Mouse (Mus musculus): ENCODE measurements around the gene Coq10a. TPM values are rescaled to one million over a fixed set of nuclear protein-coding genes. Genes with fewer than 3 reads are reported as not detected.

Gene Coq10a
- polyA plus RNA-seq, 2 experiments = 4.7 to 7.7 TPM

DNA sequence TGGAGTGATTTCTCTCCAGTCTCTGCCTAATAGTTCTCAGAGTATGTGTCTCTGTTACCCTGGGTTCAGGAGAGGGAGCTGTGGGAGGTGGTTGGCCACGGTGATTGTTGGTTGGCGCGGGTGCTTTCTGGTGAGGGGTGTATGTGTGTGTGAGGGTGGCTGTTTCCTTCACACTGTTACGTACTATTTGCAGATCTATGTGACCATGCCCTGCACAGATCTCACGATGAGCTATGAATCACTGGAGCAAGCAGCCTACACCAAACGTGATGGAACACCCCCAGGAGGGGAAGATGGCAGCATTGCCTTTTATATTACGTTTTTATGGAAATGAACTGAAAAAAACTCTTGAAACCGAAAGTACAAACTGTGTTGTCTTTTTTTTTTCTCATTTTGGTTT, 42.0 kb downstream of the Coq10a start:
- H3K27me3 ChIP-seq (ENCODE audit: control insufficient read depth, insufficient read depth, low read length) = no peaks in the 10 kb centered on the region
- no peak overlapping the region for H3K27ac ChIP-seq
- DNase-seq (ENCODE audit: low read depth in 3 of 3, low spot score in 3 of 3) (no peak), ATAC-seq (ENCODE audit: insufficient read depth) (no peak)
- no peak overlapping the region for H3K9ac ChIP-seq (replicated peaks)
- H3K9me3 ChIP-seq (ENCODE audit: control insufficient read depth, low read length) = no peaks in the 10 kb centered on the region
- 84% methylated on average over 8 of the region's 8 CpGs for WGBS (ENCODE audit: insufficient replicate concordance)
- TF ChIP-seq EP300 (IDR thresholded peaks at IDR 0.05; ENCODE audit: low read depth) = no peak
- TF ChIP-seq CTCF (IDR thresholded peaks at IDR 0.05; ENCODE audit: low read depth) = no peak
- peaks cover 13% of the 10 kb centered on the region; the same call in 1 of the 2 replicates for H3K36me3 ChIP-seq (replicated peaks; ENCODE audit: control insufficient read depth, insufficient read depth, low read depth)
- no peak overlapping the region for H3K4me3 ChIP-seq (ENCODE audit: insufficient read depth in 1 of 2, low read depth in 2 of 2, low read length in 2 of 2)
- no peak overlapping the region for H3K4me2 ChIP-seq (ENCODE audit: low read depth)
- H3K4me1 ChIP-seq (replicated peaks; ENCODE audit: control insufficient read depth in 2 of 2, insufficient read depth in 2 of 2, low read length in 1 of 2) = peaks cover 5 to 11% of the 10 kb centered on the region in 2 experiments

DNA sequence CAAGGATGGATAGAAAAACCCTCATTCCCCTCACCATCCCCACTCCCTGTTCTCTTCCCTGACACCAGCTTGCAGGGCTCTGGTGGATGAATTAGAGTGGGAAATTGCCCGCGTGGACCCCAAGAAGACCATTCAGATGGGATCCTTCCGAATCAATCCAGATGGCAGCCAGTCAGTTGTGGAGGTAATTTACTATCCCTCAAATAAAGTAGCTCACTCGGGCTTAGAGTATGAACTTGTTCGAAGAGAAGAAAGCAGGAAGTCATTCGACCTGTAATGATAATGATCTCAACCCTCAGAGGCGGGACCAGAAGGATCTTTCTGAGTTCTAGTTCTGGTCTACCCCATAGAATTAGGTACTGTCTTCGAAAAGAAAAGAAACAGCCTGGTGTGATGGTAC, 45.3 kb downstream of the Coq10a start:
- H3K27ac ChIP-seq = no peak overlapping the region
- H3K27me3 ChIP-seq (ENCODE audit: control insufficient read depth, insufficient read depth, low read length) = no peaks in the 10 kb centered on the region
- H3K4me1 ChIP-seq (replicated peaks; ENCODE audit: control insufficient read depth in 2 of 2, insufficient read depth in 2 of 2, low read length in 1 of 2) = peaks cover 5 to 13% of the 10 kb centered on the region in 2 experiments
- peak overlapping the region; percentile 95 for H3K9ac ChIP-seq (replicated peaks)
- 44% methylated on average over 8 of the region's 8 CpGs for WGBS (ENCODE audit: insufficient replicate concordance)
- H3K36me3 ChIP-seq (replicated peaks; ENCODE audit: control insufficient read depth, insufficient read depth, low read depth) = peaks cover 24% of the 10 kb centered on the region
- ATAC-seq (ENCODE audit: insufficient read depth) (no peak), DNase-seq (ENCODE audit: low read depth in 3 of 3, low spot score in 3 of 3) (no peak)
- peak overlapping the region; percentile 92 for H3K4me2 ChIP-seq (ENCODE audit: low read depth)
- peak overlapping the region; percentile 92 to 94 for H3K4me3 ChIP-seq (ENCODE audit: insufficient read depth in 1 of 2, low read depth in 2 of 2, low read length in 2 of 2)
- TF ChIP-seq EP300 (IDR thresholded peaks at IDR 0.05; ENCODE audit: low read depth) (no peak), CTCF (IDR thresholded peaks at IDR 0.05; ENCODE audit: low read depth) (no peak)
- H3K9me3 ChIP-seq (ENCODE audit: control insufficient read depth, low read length) = no peaks in the 10 kb centered on the region

DNA sequence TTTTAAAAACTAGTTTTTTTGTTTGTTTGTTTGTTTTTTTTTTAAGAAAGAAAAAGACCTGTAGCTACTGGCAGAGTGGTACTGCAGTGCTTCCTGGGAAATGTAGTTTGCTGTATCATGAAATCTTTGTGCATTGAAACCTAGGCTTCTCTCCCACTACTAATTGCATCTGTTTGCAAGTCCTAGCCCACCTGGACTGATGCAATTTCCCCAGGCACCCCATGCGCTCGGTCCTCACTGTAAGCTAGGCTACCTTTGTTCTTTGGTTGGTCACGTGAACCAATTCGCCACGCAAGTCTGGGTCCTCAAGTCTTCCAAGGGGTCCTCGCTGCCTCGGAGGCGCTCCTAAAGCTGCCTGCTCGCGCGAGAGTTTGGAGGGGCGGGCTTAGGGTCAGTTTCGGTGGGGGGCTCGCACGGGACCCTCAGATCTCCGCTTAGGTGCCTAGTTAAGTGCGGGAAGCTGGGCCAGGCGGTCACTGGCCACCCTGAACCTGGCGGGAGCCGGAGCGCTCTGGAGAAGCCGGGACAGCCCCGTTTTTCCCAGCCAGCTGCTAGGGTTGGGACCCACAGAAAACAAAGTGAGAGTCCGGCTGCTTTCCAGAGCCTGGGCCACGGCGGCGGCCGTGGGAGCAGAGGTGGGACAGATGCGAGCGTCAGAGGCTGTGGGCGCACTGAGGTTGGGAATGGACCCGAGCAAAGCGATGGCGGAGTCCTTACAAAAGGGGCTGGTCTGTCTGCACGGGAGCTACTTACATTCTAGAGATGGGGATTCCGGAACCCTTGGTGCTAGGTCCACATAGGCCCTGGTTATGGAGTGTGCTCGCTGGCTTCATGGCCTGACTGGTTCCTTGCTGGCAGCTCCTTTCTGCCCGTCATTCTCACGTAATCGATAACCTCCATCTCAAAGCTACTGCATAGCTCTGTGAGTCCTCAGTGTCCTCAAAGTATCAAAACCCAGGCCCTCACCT, 46.4 kb downstream of the Coq10a start, which contains the start of gene Cnpy2:
Gene Cnpy2 (plus strand): TSS at position 319 of the 968 bp plus-strand sequence.
- peak within 1 kb of the TSS; percentile 92 to 94 for H3K4me3 ChIP-seq (ENCODE audit: insufficient read depth in 1 of 2, low read depth in 2 of 2, low read length in 2 of 2)
- H3K9me3 ChIP-seq (ENCODE audit: control insufficient read depth, low read length) = no peaks in the 10 kb centered on the region
- H3K36me3 ChIP-seq (replicated peaks; ENCODE audit: control insufficient read depth, insufficient read depth, low read depth) = peaks cover 31% of the 10 kb centered on the region
- peak within 1 kb of the TSS; percentile 95 for H3K9ac ChIP-seq (replicated peaks)
- peak within 1 kb of the TSS; percentile 79 for H3K27ac ChIP-seq
- ATAC-seq (ENCODE audit: insufficient read depth) = peak; percentile 74
- peaks cover 5 to 13% of the 10 kb centered on the region in 2 experiments for H3K4me1 ChIP-seq (replicated peaks; ENCODE audit: control insufficient read depth in 2 of 2, insufficient read depth in 2 of 2, low read length in 1 of 2)
- WGBS (ENCODE audit: insufficient replicate concordance) = under 1% methylated on average over 40 of the region's 40 CpGs
- DNase-seq (ENCODE audit: low read depth in 3 of 3, low spot score in 3 of 3) = peak in 2 of 3 experiments; percentile 54 to 70
- H3K27me3 ChIP-seq (ENCODE audit: control insufficient read depth, insufficient read depth, low read length) = no peaks in the 10 kb centered on the region
- TF ChIP-seq EP300 (IDR thresholded peaks at IDR 0.05; ENCODE audit: low read depth) = 0 out of 2 replicates have a peak, but pooled peaks have one; percentile 38
- TF ChIP-seq CTCF (IDR thresholded peaks at IDR 0.05; ENCODE audit: low read depth) = no peak
- peak within 1 kb of the TSS; percentile 92 for H3K4me2 ChIP-seq (ENCODE audit: low read depth)

DNA sequence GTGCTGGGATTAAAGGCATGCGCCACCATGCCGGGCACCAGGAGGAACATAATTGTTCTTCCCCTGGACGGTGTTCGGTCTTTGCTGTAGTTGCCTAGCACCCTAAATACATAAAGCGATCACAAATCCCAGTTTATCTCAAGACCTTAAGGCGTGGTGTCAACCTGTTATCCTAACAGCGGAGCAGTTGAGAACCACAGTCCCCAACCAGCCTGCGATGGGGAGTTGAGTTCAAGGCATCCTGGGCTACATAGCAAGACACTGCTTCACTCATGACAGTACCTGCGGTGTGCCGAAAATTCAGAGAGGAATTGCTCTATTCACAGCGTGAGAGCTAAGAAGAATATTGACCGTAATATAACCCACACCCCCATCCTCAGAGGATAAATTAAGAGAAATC, 47.2 kb downstream of the Coq10a start:
- no peak for DNase-seq (ENCODE audit: low read depth in 3 of 3, low spot score in 3 of 3)
- 45% methylated on average over 12 of the region's 12 CpGs for WGBS (ENCODE audit: insufficient replicate concordance)
- ATAC-seq (ENCODE audit: insufficient read depth) = no peak
- peaks cover 5 to 13% of the 10 kb centered on the region in 2 experiments for H3K4me1 ChIP-seq (replicated peaks; ENCODE audit: control insufficient read depth in 2 of 2, insufficient read depth in 2 of 2, low read length in 1 of 2)
- H3K9me3 ChIP-seq (ENCODE audit: control insufficient read depth, low read length) = no peaks in the 10 kb centered on the region
- peak overlapping the region; percentile 37 to 92 for H3K4me3 ChIP-seq (ENCODE audit: insufficient read depth in 1 of 2, low read depth in 2 of 2, low read length in 2 of 2)
- H3K27ac ChIP-seq = peak overlapping the region; percentile 20
- H3K9ac ChIP-seq (replicated peaks) = peak overlapping the region; percentile 95
- peak overlapping the region; percentile 92 for H3K4me2 ChIP-seq (ENCODE audit: low read depth)
- no peak for TF ChIP-seq CTCF (IDR thresholded peaks at IDR 0.05; ENCODE audit: low read depth)
- peaks cover 32% of the 10 kb centered on the region for H3K36me3 ChIP-seq (replicated peaks; ENCODE audit: control insufficient read depth, insufficient read depth, low read depth)
- no peaks in the 10 kb centered on the region for H3K27me3 ChIP-seq (ENCODE audit: control insufficient read depth, insufficient read depth, low read length)

DNA sequence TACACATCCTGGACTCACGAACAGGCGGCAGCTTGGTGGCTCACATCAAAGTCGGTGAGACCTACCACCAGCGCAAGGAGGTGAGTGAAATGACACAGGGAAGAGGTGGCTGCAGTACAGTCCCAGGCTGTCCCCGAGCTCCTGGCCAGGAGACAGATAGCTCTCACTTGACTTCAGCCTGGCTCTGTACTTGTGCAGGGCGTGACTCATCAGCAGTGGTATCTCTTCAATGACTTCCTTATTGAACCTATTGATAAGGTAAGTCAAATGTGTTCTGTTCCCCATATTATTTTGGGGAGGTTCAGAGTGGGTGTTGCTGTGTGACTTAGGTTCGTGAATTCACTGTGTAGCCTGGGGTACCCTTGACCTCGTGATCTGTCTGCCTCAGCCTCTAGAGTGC, 53.2 kb downstream of the Coq10a start:
- ATAC-seq (ENCODE audit: insufficient read depth) (peak; percentile 32; the same call in 1 of the 2 replicates), DNase-seq (ENCODE audit: low read depth in 3 of 3, low spot score in 3 of 3) (no peak)
- Histone ChIP-seq H3K4me3 (ENCODE audit: insufficient read depth in 1 of 2, low read depth in 2 of 2, low read length in 2 of 2) (no peak overlapping the region), H3K9ac (replicated peaks) (no peak overlapping the region), H3K27me3 (ENCODE audit: control insufficient read depth, insufficient read depth, low read length) (no peaks in the 10 kb centered on the region), H3K27ac (no peak overlapping the region), H3K36me3 (replicated peaks; ENCODE audit: control insufficient read depth, insufficient read depth, low read depth) (peaks cover 48% of the 10 kb centered on the region), H3K4me2 (ENCODE audit: low read depth) (no peak overlapping the region), H3K4me1 (replicated peaks; ENCODE audit: control insufficient read depth in 2 of 2, insufficient read depth in 2 of 2, low read length in 1 of 2) (no peaks in the 10 kb centered on the region), H3K9me3 (ENCODE audit: control insufficient read depth, low read length) (no peaks in the 10 kb centered on the region)
- WGBS (ENCODE audit: insufficient replicate concordance) = 67% methylated on average over 8 of the region's 8 CpGs
- TF ChIP-seq EP300 (IDR thresholded peaks at IDR 0.05; ENCODE audit: low read depth) = no peak
- no peak for TF ChIP-seq CTCF (IDR thresholded peaks at IDR 0.05; ENCODE audit: low read depth)

Small RNA genes lying within 50 kb of the gene (microRNA-seq; reads per million reads assigned to microRNA genes)
- gene Gm25361 = not detected
- gene Gm26308 = not detected
- gene Mir6914 = not detected
- gene Mir6915 = not detected

Other genes with a start within 250 kb of the Coq10a start
- 8.0 and 9.5 TPM in 2 replicates for gene Rbms2, start 188.7 kb downstream of the Coq10a start, polyA plus RNA-seq (2012; rRNA removed)
- 4.5 and 6.1 TPM in 2 replicates for gene Rbms2, start 188.7 kb downstream of the Coq10a start, polyA plus RNA-seq (2014; fragmentation: Nextera tagmentation; extraction: Ambion mirVana)
- gene Gls2, start 174.5 kb downstream of the Coq10a start, polyA plus RNA-seq (2012; rRNA removed) = 4.2 and 5.5 TPM in 2 replicates
- 3.7 and 4.4 TPM in 2 replicates for gene Gls2, start 174.5 kb downstream of the Coq10a start, polyA plus RNA-seq (2014; fragmentation: Nextera tagmentation; extraction: Ambion mirVana)
- 12.9 and 14.2 TPM in 2 replicates for gene Spryd4, start 157.2 kb downstream of the Coq10a start, polyA plus RNA-seq (2012; rRNA removed)
- 20.8 and 21.4 TPM in 2 replicates for gene Spryd4, start 157.2 kb downstream of the Coq10a start, polyA plus RNA-seq (2014; fragmentation: Nextera tagmentation; extraction: Ambion mirVana)
- 0.02 TPM in 2 replicates for gene Mip, start 143.2 kb downstream of the Coq10a start, polyA plus RNA-seq (2012; rRNA removed)
- not detected in 2 replicates for gene Mip, start 143.2 kb downstream of the Coq10a start, polyA plus RNA-seq (2014; fragmentation: Nextera tagmentation; extraction: Ambion mirVana)
- gene Timeless, start 136.9 kb downstream of the Coq10a start, polyA plus RNA-seq (2012; rRNA removed) = 8.1 and 12.9 TPM in 2 replicates
- gene Timeless, start 136.9 kb downstream of the Coq10a start, polyA plus RNA-seq (2014; fragmentation: Nextera tagmentation; extraction: Ambion mirVana) = 23.3 and 23.4 TPM in 2 replicates
- 0.73 and 1.1 TPM in 2 replicates for gene Apon, start 114.9 kb downstream of the Coq10a start, polyA plus RNA-seq (2012; rRNA removed)
- 0.52 and 0.58 TPM in 2 replicates for gene Apon, start 114.9 kb downstream of the Coq10a start, polyA plus RNA-seq (2014; fragmentation: Nextera tagmentation; extraction: Ambion mirVana)
- 54.1 and 61.3 TPM in 2 replicates for gene Apof, start 100.3 kb downstream of the Coq10a start, polyA plus RNA-seq (2012; rRNA removed)
- gene Apof, start 100.3 kb downstream of the Coq10a start, polyA plus RNA-seq (2014; fragmentation: Nextera tagmentation; extraction: Ambion mirVana) = 73.7 and 74.1 TPM in 2 replicates
- gene Stat2, start 98.4 kb downstream of the Coq10a start, polyA plus RNA-seq (2012; rRNA removed) = 5.9 and 6.4 TPM in 2 replicates
- gene Stat2, start 98.4 kb downstream of the Coq10a start, polyA plus RNA-seq (2014; fragmentation: Nextera tagmentation; extraction: Ambion mirVana) = 4.2 and 5.4 TPM in 2 replicates
- 0.06 and 0.08 TPM in 2 replicates for gene Il23a, start 70.2 kb downstream of the Coq10a start, polyA plus RNA-seq (2012; rRNA removed)
- gene Il23a, start 70.2 kb downstream of the Coq10a start, polyA plus RNA-seq (2014; fragmentation: Nextera tagmentation; extraction: Ambion mirVana) = not detected in 2 replicates
- 11.5 and 13.3 TPM in 2 replicates for gene Pan2, start 65.7 kb downstream of the Coq10a start, polyA plus RNA-seq (2012; rRNA removed)
- 10.1 and 11.5 TPM in 2 replicates for gene Pan2, start 65.7 kb downstream of the Coq10a start, polyA plus RNA-seq (2014; fragmentation: Nextera tagmentation; extraction: Ambion mirVana)
- 23.8 and 38.8 TPM in 2 replicates for gene Cnpy2, start 46.5 kb downstream of the Coq10a start, polyA plus RNA-seq (2012; rRNA removed)
- 92.7 and 98.3 TPM in 2 replicates for gene Cnpy2, start 46.5 kb downstream of the Coq10a start, polyA plus RNA-seq (2014; fragmentation: Nextera tagmentation; extraction: Ambion mirVana)
- gene Cs, start 31.3 kb downstream of the Coq10a start, polyA plus RNA-seq (2012; rRNA removed) = 71.6 and 80.5 TPM in 2 replicates
- gene Cs, start 31.3 kb downstream of the Coq10a start, polyA plus RNA-seq (2014; fragmentation: Nextera tagmentation; extraction: Ambion mirVana) = 117 and 126 TPM in 2 replicates
- 7.4 and 7.7 TPM in 2 replicates for gene Ankrd52, start 8.1 kb upstream of the Coq10a start, polyA plus RNA-seq (2012; rRNA removed)
- 4.3 and 5.5 TPM in 2 replicates for gene Ankrd52, start 8.1 kb upstream of the Coq10a start, polyA plus RNA-seq (2014; fragmentation: Nextera tagmentation; extraction: Ambion mirVana)
- gene Slc39a5, start 32.2 kb upstream of the Coq10a start, polyA plus RNA-seq (2012; rRNA removed) = 33.0 and 40.8 TPM in 2 replicates
- gene Slc39a5, start 32.2 kb upstream of the Coq10a start, polyA plus RNA-seq (2014; fragmentation: Nextera tagmentation; extraction: Ambion mirVana) = 37.6 and 40.7 TPM in 2 replicates
- 24.2 and 25.4 TPM in 2 replicates for gene Nabp2, start 42.5 kb upstream of the Coq10a start, polyA plus RNA-seq (2012; rRNA removed)
- gene Nabp2, start 42.5 kb upstream of the Coq10a start, polyA plus RNA-seq (2014; fragmentation: Nextera tagmentation; extraction: Ambion mirVana) = 45.4 and 48.7 TPM in 2 replicates
- gene Rnf41, start 42.7 kb upstream of the Coq10a start, polyA plus RNA-seq (2012; rRNA removed) = 5.0 and 5.9 TPM in 2 replicates
- gene Rnf41, start 42.7 kb upstream of the Coq10a start, polyA plus RNA-seq (2014; fragmentation: Nextera tagmentation; extraction: Ambion mirVana) = 4.8 and 6.2 TPM in 2 replicates
- gene Smarcc2, start 90.3 kb upstream of the Coq10a start, polyA plus RNA-seq (2012; rRNA removed) = 23.2 and 29.8 TPM in 2 replicates
- gene Smarcc2, start 90.3 kb upstream of the Coq10a start, polyA plus RNA-seq (2014; fragmentation: Nextera tagmentation; extraction: Ambion mirVana) = 27.7 and 32.8 TPM in 2 replicates
- gene Myl6, start 125.1 kb upstream of the Coq10a start, polyA plus RNA-seq (2012; rRNA removed) = 429 and 654 TPM in 2 replicates
- gene Myl6, start 125.1 kb upstream of the Coq10a start, polyA plus RNA-seq (2014; fragmentation: Nextera tagmentation; extraction: Ambion mirVana) = 490 and 506 TPM in 2 replicates
- gene Myl6b, start 129.7 kb upstream of the Coq10a start, polyA plus RNA-seq (2012; rRNA removed) = 1.2 and 1.5 TPM in 2 replicates
- gene Myl6b, start 129.7 kb upstream of the Coq10a start, polyA plus RNA-seq (2014; fragmentation: Nextera tagmentation; extraction: Ambion mirVana) = 0.72 and 1.3 TPM in 2 replicates
- gene Esyt1, start 156.9 kb upstream of the Coq10a start, polyA plus RNA-seq (2012; rRNA removed) = 9.4 and 10.3 TPM in 2 replicates
- 7.0 and 7.8 TPM in 2 replicates for gene Esyt1, start 156.9 kb upstream of the Coq10a start, polyA plus RNA-seq (2014; fragmentation: Nextera tagmentation; extraction: Ambion mirVana)
- gene Zc3h10, start 178.8 kb upstream of the Coq10a start, polyA plus RNA-seq (2012; rRNA removed) = 3.3 and 4.0 TPM in 2 replicates
- 4.3 and 5.3 TPM in 2 replicates for gene Zc3h10, start 178.8 kb upstream of the Coq10a start, polyA plus RNA-seq (2014; fragmentation: Nextera tagmentation; extraction: Ambion mirVana)
- 1,053 and 2,546 TPM in 2 replicates for gene Rpl41, start 180.3 kb upstream of the Coq10a start, polyA plus RNA-seq (2012; rRNA removed)
- 3,181 and 3,454 TPM in 2 replicates for gene Rpl41, start 180.3 kb upstream of the Coq10a start, polyA plus RNA-seq (2014; fragmentation: Nextera tagmentation; extraction: Ambion mirVana)
- 57.6 and 113 TPM in 2 replicates for gene Pa2g4, start 197.0 kb upstream of the Coq10a start, polyA plus RNA-seq (2012; rRNA removed)
- 163 and 172 TPM in 2 replicates for gene Pa2g4, start 197.0 kb upstream of the Coq10a start, polyA plus RNA-seq (2014; fragmentation: Nextera tagmentation; extraction: Ambion mirVana)
- 1.3 and 1.4 TPM in 2 replicates for gene Erbb3, start 220.7 kb upstream of the Coq10a start, polyA plus RNA-seq (2012; rRNA removed)
- 1.1 and 1.5 TPM in 2 replicates for gene Erbb3, start 220.7 kb upstream of the Coq10a start, polyA plus RNA-seq (2014; fragmentation: Nextera tagmentation; extraction: Ambion mirVana)